Mouse (Mus musculus): ENCODE results near the gene Rgl2.
A peak's percentile ranks its signal among the peaks of the same experiment; 100 is the strongest.

Gene Rgl2

GRCm38 (mm10) chr17:33925406-33926116 lies 3.8 kb upstream of the Rgl2 start:
- no peak for DNase-seq

- DNase-seq = peak; percentile 29 to 73
These were observed 3.0 kb upstream of the Rgl2 start for GRCm38 (mm10) chr17:33926207-33926932.

- DNase-seq = no peak
These were observed 944 bp upstream of the Rgl2 start for GRCm38 (mm10) chr17:33928251-33928947.

GRCm38 (mm10) chr17:33930280-33931158 lies 1.2 kb downstream of the Rgl2 start:
- DNase-seq = peak; percentile 81 to 84

- no peak for DNase-seq
These were observed 2.0 kb downstream of the Rgl2 start for GRCm38 (mm10) chr17:33931159-33931866.

- DNase-seq = no peak
These were observed 2.6 kb downstream of the Rgl2 start for GRCm38 (mm10) chr17:33931947-33932346.

GRCm38 (mm10) chr17:33932448-33932847 lies 3.1 kb downstream of the Rgl2 start:
- no peak for DNase-seq

- DNase-seq = no peak
These were observed 3.6 kb downstream of the Rgl2 start for GRCm38 (mm10) chr17:33932970-33933369.

- DNase-seq = no peak
These were observed 6.2 kb downstream of the Rgl2 start for GRCm38 (mm10) chr17:33935422-33936055.

GRCm38 (mm10) chr17:33936993-33937392 lies 7.7 kb downstream of the Rgl2 start:
- no peak for DNase-seq

GRCm38 (mm10) chr17:33938783-33939182 lies 9.4 kb downstream of the Rgl2 start:
- DNase-seq = no peak

GRCm38 (mm10) chr17:33940206-33940805 lies 11.0 kb downstream of the Rgl2 start, which contains the start of the genes Pfdn6 and Wdr46:
Gene Pfdn6 (minus strand): TSS chr17:33940343.
Gene Wdr46 (plus strand): TSS chr17:33940660.
- DNase-seq = peak; percentile 93 to 95

GRCm38 (mm10) chr17:33940981-33941380 lies 11.6 kb downstream of the Rgl2 start:
- DNase-seq = peak in 1 of 2 experiments; percentile 64

- no peak for DNase-seq
These were observed 12.0 kb downstream of the Rgl2 start for GRCm38 (mm10) chr17:33941381-33941780.

- no peak for DNase-seq
These were observed 14.1 kb downstream of the Rgl2 start for GRCm38 (mm10) chr17:33943454-33943853.

GRCm38 (mm10) chr17:33947430-33948089 lies 18.2 kb downstream of the Rgl2 start:
- no peak for DNase-seq

- no peak for DNase-seq
These were observed 19.0 kb downstream of the Rgl2 start for GRCm38 (mm10) chr17:33948090-33948904.

GRCm38 (mm10) chr17:33948905-33949537 lies 19.7 kb downstream of the Rgl2 start:
- no peak for DNase-seq

GRCm38 (mm10) chr17:33950131-33950625 lies 20.8 kb downstream of the Rgl2 start:
- DNase-seq = no peak
